Mouse (Mus musculus) hindbrain, postnatal 0 days (tissue): Measurements from ENCODE around the gene Tmem11. TPM values are rescaled to one million over a fixed set of nuclear protein-coding genes. Genes with fewer than 3 reads are reported as not detected.

Experiments used
- ATAC-seq: fragments of 200-750 bp; cut with Nextera tagmentation; 2 replicates; pipeline ENCODE4 v1.8.0; 2017; ENCODE audit warnings: mild to moderate bottlenecking, moderate TSS enrichment, moderate library complexity
- DNase-seq: peaks from one replicate; pipeline ENCODE4 v3.0.0-alpha.2; 2015; ENCODE audit warnings: low spot score
- H3K27ac ChIP-seq: fragments of 300-500 bp; sonication (generic); 2 replicates; pipeline ENCODE4 v1.5.1; 2014; ENCODE audit warnings: mild to moderate bottlenecking
- H3K27me3 ChIP-seq: fragments of 300-500 bp; sonication (generic); 2 replicates; pipeline ENCODE4 v1.6.1; 2014; ENCODE audit warnings: low read length, mixed read lengths; ENCODE audit not compliant: insufficient read depth
- H3K36me3 ChIP-seq: fragments of 300-500 bp; sonication (generic); 2 replicates; pipeline ENCODE4 v1.6.1; 2014; ENCODE audit warnings: low read length, mixed read lengths; ENCODE audit not compliant: insufficient read depth
- H3K4me1 ChIP-seq: fragments of 300-500 bp; sonication (generic); 2 replicates; pipeline ENCODE4 v1.6.1; 2014; ENCODE audit warnings: antibody characterized with exemption, low read length, mixed read lengths; ENCODE audit not compliant: insufficient read depth
- H3K4me2 ChIP-seq: fragments of 300-500 bp; sonication (generic); 2 replicates; pipeline ENCODE4 v1.6.1; 2014; ENCODE audit warnings: low read depth, mild to moderate bottlenecking, low read length, moderate library complexity, mixed read lengths
- H3K4me3 ChIP-seq: fragments of 300-500 bp; sonication (generic); 2 replicates; pipeline ENCODE4 v1.5.1; 2014; ENCODE audit warnings: low read length
- H3K9ac ChIP-seq: fragments of 300-500 bp; sonication (generic); replicated peaks from 2 replicates; pipeline ENCODE4 v1.6.1; 2014; ENCODE audit warnings: mild to moderate bottlenecking, low read length, moderate library complexity, mixed read lengths
- H3K9me3 ChIP-seq: fragments of 300-500 bp; sonication (generic); 2 replicates; pipeline ENCODE4 v1.6.1; 2016; ENCODE audit warnings: low read length, mixed read lengths
- CTCF ChIP-seq: IDR thresholded peaks from 2 replicates; pipeline ENCODE4 v1.5.1; 2016; ENCODE audit warnings: antibody characterized with exemption, control low read depth, low read depth
- WGBS: fragments of 180-500 bp; shearing (Covaris S2); extraction: QIAGEN DNeasy Blood & Tissue Kit; methylation state at CpG from one replicate; pipeline ENCODE4 v1.1.7; 2014; 5-methylcytosine and 5-hydroxymethylcytosine counted together
- polyA plus RNA-seq: library from polyadenylated mRNA; unstranded; fragments of >200 nt; fragmentation: Nextera tagmentation; extraction: Ambion mirVana; gene quantifications from 2 replicates; pipeline ENCODE4 v1.2.1, GENCODE M21; 2015
- total RNA-seq: library from RNA; depleted of rRNA; stranded (reverse); fragments of >200 nt; gene quantifications from 2 replicates; pipeline ENCODE4 v1.2.3, GENCODE M21; 2014; rRNA removed

Gene Tmem11
- 34.6 and 72.0 TPM in 2 replicates for total RNA-seq
- polyA plus RNA-seq = 52.1 and 57.1 TPM in 2 replicates

- Histone ChIP-seq H3K36me3 (no peaks in the 10 kb centered on the region), H3K9me3 (no peaks in the 10 kb centered on the region), H3K27me3 (no peaks in the 10 kb centered on the region), H3K4me3 (peak within 1 kb of the TSS; percentile 96), H3K27ac (peak within 1 kb of the TSS; percentile 90), H3K4me2 (peak within 1 kb of the TSS; percentile 73), H3K9ac (peak within 1 kb of the TSS; percentile 91), H3K4me1 (no peaks in the 10 kb centered on the region; the same call in 1 of the 2 replicates)
- TF ChIP-seq CTCF = peak; percentile 43
- WGBS = under 1% methylated on average over 57 of the region's 62 CpGs
- peak; percentile 100 for ATAC-seq
- peak; percentile 99 for DNase-seq
Observed at GRCm38 (mm10) chr11:60878675-60879294, at the start of gene Tmem11. TSS of gene Tmem11 (minus strand) at chr11:60879272.

- ATAC-seq (peak; percentile 86), DNase-seq (peak; percentile 96)
- Histone ChIP-seq H3K36me3 (no peaks in the 10 kb centered on the region), H3K9me3 (no peaks in the 10 kb centered on the region), H3K9ac (no peak overlapping the region), H3K27ac (no peak overlapping the region), H3K4me2 (peak overlapping the region; percentile 57), H3K4me1 (no peaks in the 10 kb centered on the region), H3K4me3 (peak overlapping the region; percentile 9), H3K27me3 (no peaks in the 10 kb centered on the region)
- TF ChIP-seq CTCF = peak; percentile 94
- under 1% methylated on average over 9 of the region's 9 CpGs for WGBS
Observed at GRCm38 (mm10) chr11:60927264-60927663, 48.2 kb upstream of the Tmem11 start.

- ATAC-seq (no peak), DNase-seq (no peak)
- 100% methylated on average over 1 of the region's 1 CpGs for WGBS
- Histone ChIP-seq H3K36me3 (no peaks in the 10 kb centered on the region), H3K4me1 (no peaks in the 10 kb centered on the region), H3K27me3 (no peaks in the 10 kb centered on the region), H3K27ac (no peak overlapping the region), H3K4me3 (no peak overlapping the region), H3K9me3 (no peaks in the 10 kb centered on the region), H3K4me2 (no peak overlapping the region), H3K9ac (no peak overlapping the region)
- no peak for TF ChIP-seq CTCF
Observed at GRCm38 (mm10) chr11:60924981-60925380, 45.9 kb upstream of the Tmem11 start.

- Histone ChIP-seq H3K36me3 (no peaks in the 10 kb centered on the region), H3K4me3 (no peak overlapping the region), H3K9ac (no peak overlapping the region), H3K4me2 (no peak overlapping the region), H3K27ac (no peak overlapping the region), H3K27me3 (no peaks in the 10 kb centered on the region), H3K9me3 (no peaks in the 10 kb centered on the region), H3K4me1 (no peaks in the 10 kb centered on the region)
- no peak for DNase-seq
- no peak for TF ChIP-seq CTCF
- 52% methylated on average over 6 of the region's 6 CpGs for WGBS
- no peak for ATAC-seq
Observed at GRCm38 (mm10) chr11:60924498-60924897, 45.4 kb upstream of the Tmem11 start.

DNA sequence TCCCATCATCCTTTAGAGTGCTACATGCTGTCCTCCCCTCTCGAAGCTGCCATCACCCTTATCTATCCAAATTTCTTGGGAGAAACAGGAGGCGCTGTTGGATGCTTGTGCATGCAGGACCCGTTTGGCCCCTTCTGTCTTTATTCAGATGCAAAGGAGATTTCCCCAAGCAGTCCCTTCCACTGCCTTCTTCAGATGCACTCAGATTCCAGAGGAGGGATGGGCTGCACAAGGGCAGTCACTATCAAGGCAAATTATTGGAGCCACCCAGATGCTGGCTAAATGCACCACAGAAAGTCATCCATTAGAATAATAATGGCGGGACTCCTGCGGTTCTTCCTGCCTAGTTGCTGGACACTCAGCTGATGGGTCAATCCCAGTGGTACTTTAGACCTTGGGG, 43.9 kb upstream of the Tmem11 start:
- H3K36me3 ChIP-seq = no peaks in the 10 kb centered on the region
- no peaks in the 10 kb centered on the region for H3K4me1 ChIP-seq
- no peak overlapping the region for H3K9ac ChIP-seq
- no peaks in the 10 kb centered on the region for H3K9me3 ChIP-seq
- no peak overlapping the region for H3K4me3 ChIP-seq
- no peak overlapping the region for H3K27ac ChIP-seq
- TF ChIP-seq CTCF = no peak
- WGBS = 63% methylated on average over 5 of the region's 5 CpGs
- no peak overlapping the region for H3K4me2 ChIP-seq
- DNase-seq = no peak
- no peak for ATAC-seq
- no peaks in the 10 kb centered on the region for H3K27me3 ChIP-seq

GRCm38 (mm10) chr11:60922195-60922594, 43.1 kb upstream of the Tmem11 start:
- DNase-seq = no peak
- H3K4me2 ChIP-seq = no peak overlapping the region
- H3K36me3 ChIP-seq = no peaks in the 10 kb centered on the region
- H3K9me3 ChIP-seq = no peaks in the 10 kb centered on the region
- ATAC-seq = no peak
- no peak overlapping the region for H3K4me3 ChIP-seq
- no peak overlapping the region for H3K9ac ChIP-seq
- no peaks in the 10 kb centered on the region for H3K4me1 ChIP-seq
- TF ChIP-seq CTCF = no peak
- 93% methylated on average over 1 of the region's 1 CpGs for WGBS
- no peak overlapping the region for H3K27ac ChIP-seq
- no peaks in the 10 kb centered on the region for H3K27me3 ChIP-seq

DNA sequence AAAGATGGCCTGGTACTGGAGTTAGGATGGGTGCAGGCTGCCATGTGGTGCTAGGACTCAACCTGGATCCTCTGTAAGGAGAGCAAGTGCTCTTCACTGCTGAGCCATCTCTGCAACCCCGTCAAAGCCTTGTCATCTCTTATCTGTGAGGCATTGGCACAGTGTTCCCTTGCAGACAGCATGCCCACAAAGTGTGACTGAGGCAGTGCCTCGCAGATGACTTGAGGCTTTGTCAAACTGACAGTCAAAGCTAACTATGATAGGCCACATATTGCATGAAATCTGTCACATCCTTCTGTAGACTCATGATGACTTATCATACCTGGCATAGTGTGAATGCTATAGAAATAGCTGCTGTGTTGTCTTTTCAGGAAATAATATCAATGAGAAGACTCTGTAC, 40.9 kb upstream of the Tmem11 start:
- no peak for ATAC-seq
- no peaks in the 10 kb centered on the region for H3K4me1 ChIP-seq
- WGBS = 69% methylated on average over 2 of the region's 2 CpGs

More for the DNA sequence above, 40.9 kb upstream of the Tmem11 start:
- TF ChIP-seq CTCF = no peak
- no peaks in the 10 kb centered on the region for H3K27me3 ChIP-seq
- H3K4me3 ChIP-seq = no peak overlapping the region
- no peak for DNase-seq
- no peak overlapping the region for H3K9ac ChIP-seq
- no peak overlapping the region for H3K27ac ChIP-seq
- no peaks in the 10 kb centered on the region for H3K9me3 ChIP-seq
- H3K4me2 ChIP-seq = no peak overlapping the region
- H3K36me3 ChIP-seq = no peaks in the 10 kb centered on the region
